Mouse (Mus musculus) kidney, embryonic 16.5 days (tissue): ENCODE data around the gene Wnt7b. TPM values are rescaled to one million over a fixed set of nuclear protein-coding genes. Genes with fewer than 3 reads are reported as not detected.

Experiments
- ATAC-seq: fragments of 200-750 bp; cut with Nextera tagmentation; 2 replicates; pipeline ENCODE4 v1.8.0; 2017; ENCODE audit warnings: moderate TSS enrichment; ENCODE audit not compliant: low FRiP score, low TSS enrichment
- H3K27ac ChIP-seq: fragments of 300-500 bp; sonication (generic); 2 replicates; pipeline ENCODE4 v1.5.1; 2014; ENCODE audit warnings: low read length
- H3K27me3 ChIP-seq: fragments of 300-500 bp; sonication (generic); 2 replicates; pipeline ENCODE4 v1.6.1; 2014; ENCODE audit warnings: low read length, control low read depth, mixed read lengths; ENCODE audit not compliant: insufficient read depth
- H3K36me3 ChIP-seq: fragments of 300-500 bp; sonication (generic); 2 replicates; pipeline ENCODE4 v1.6.1; 2014; ENCODE audit warnings: low read length, control low read depth, mixed read lengths; ENCODE audit not compliant: insufficient read depth
- H3K4me1 ChIP-seq: fragments of 300-500 bp; sonication (generic); 2 replicates; pipeline ENCODE4 v1.6.1; 2014; ENCODE audit warnings: low read length, control low read depth, mixed read lengths; ENCODE audit not compliant: insufficient read depth
- H3K4me2 ChIP-seq: fragments of 300-500 bp; sonication (generic); replicated peaks from 2 replicates; pipeline ENCODE4 v1.6.1; 2014; ENCODE audit warnings: low read depth, low read length
- H3K4me3 ChIP-seq: fragments of 300-500 bp; sonication (generic); 2 replicates; pipeline ENCODE4 v1.5.1; 2014; ENCODE audit warnings: mild to moderate bottlenecking, low read length
- H3K9ac ChIP-seq: fragments of 300-500 bp; sonication (generic); replicated peaks from 2 replicates; pipeline ENCODE4 v1.6.1; 2014; ENCODE audit warnings: low read length
- H3K9me3 ChIP-seq: fragments of 300-500 bp; sonication (generic); 2 replicates; pipeline ENCODE4 v1.6.1; 2016; ENCODE audit warnings: low read length, control low read depth
- WGBS: fragments of 180-500 bp; shearing (Covaris S2); extraction: QIAGEN DNeasy Blood & Tissue Kit; methylation state at CpG from one replicate; pipeline ENCODE4 v1.1.7; 2014; 5-methylcytosine and 5-hydroxymethylcytosine counted together
- polyA plus RNA-seq: library from polyadenylated mRNA; unstranded; fragments of >200 nt; fragmentation: Nextera tagmentation; extraction: Ambion mirVana; gene quantifications from 2 replicates; pipeline ENCODE4 v1.2.1, GENCODE M21; 2015

Wnt7b gene
- polyA plus RNA-seq, 1 experiment from 2014 or later: 22.5 TPM

GRCm38 (mm10) chr15:85602733-85603132 is 20.5 kb upstream of the Wnt7b start:
- no peak for ATAC-seq
- H3K9ac ChIP-seq: no peak overlapping the region
- H3K27ac ChIP-seq: no peak overlapping the region
- WGBS: 64% methylated on average over 6 of the region's 6 CpGs
- no peak overlapping the region for H3K4me2 ChIP-seq
- H3K9me3 ChIP-seq: no peaks in the 10 kb centered on the region
- H3K36me3 ChIP-seq: no peaks in the 10 kb centered on the region
- H3K4me3 ChIP-seq: no peak overlapping the region
- peaks cover 20% of the 10 kb centered on the region; the same call in 1 of the 2 replicates for H3K4me1 ChIP-seq
- H3K27me3 ChIP-seq: no peaks in the 10 kb centered on the region

- H3K9me3 ChIP-seq: no peaks in the 10 kb centered on the region
- 88% methylated on average over 5 of the region's 5 CpGs for WGBS
- no peaks in the 10 kb centered on the region for H3K27me3 ChIP-seq
- H3K4me1 ChIP-seq: peaks cover 20% of the 10 kb centered on the region; the same call in 1 of the 2 replicates
- no peaks in the 10 kb centered on the region for H3K36me3 ChIP-seq
- H3K27ac ChIP-seq: no peak overlapping the region
- no peak overlapping the region for H3K4me2 ChIP-seq
- no peak for ATAC-seq
- H3K9ac ChIP-seq: no peak overlapping the region
- H3K4me3 ChIP-seq: no peak overlapping the region
These were observed 19.7 kb upstream of the Wnt7b start for GRCm38 (mm10) chr15:85602021-85602420.

DNA sequence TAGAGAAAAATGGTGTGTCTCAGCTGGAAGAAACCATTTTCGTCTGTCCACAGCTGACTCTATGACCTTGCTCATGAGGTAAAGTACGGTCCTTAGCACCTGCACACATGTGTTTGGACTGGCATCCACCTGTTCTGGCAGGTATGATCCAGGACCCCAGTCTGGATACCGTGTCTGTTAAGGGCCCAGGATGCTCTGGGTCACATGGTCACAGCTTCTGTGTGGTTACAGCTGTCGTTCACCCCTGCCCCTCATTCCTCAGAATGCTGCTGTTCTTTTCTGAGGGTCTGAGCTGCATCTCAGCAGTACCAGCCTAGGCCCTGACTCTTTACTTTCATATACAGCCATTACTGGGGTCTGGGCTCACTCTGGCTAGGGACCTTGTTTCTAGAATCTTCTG is 18.9 kb upstream of the Wnt7b start:
- Histone ChIP-seq H3K36me3 (no peaks in the 10 kb centered on the region), H3K9me3 (no peaks in the 10 kb centered on the region), H3K27ac (no peak overlapping the region), H3K4me1 (peaks cover 19% of the 10 kb centered on the region; the same call in 1 of the 2 replicates), H3K9ac (no peak overlapping the region), H3K27me3 (no peaks in the 10 kb centered on the region), H3K4me3 (no peak overlapping the region), H3K4me2 (no peak overlapping the region)
- ATAC-seq: no peak
- WGBS: 81% methylated on average over 4 of the region's 4 CpGs

DNA sequence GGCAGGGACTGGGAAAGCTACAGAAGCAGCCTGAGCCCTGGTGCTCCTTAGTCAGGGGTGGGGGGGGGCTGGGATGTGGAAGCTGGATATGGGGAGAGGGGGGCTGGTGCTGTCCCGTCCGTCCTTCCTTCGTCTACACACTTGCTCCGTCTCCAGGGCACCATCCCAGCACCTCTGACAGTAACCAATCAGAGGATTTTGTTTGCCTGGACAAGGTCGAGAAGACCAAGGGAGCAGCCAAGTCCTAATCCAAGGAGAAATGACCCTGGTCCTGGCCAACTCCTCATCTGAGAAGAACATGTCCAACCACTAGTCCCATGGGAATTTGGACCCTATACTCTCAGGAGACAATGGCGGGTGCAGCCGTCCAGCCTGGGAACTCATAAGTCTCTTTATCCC is 18.4 kb upstream of the Wnt7b start:
- no peak overlapping the region for H3K9ac ChIP-seq
- peaks cover 15% of the 10 kb centered on the region; the same call in 1 of the 2 replicates for H3K4me1 ChIP-seq
- peak overlapping the region; percentile 34 for H3K4me2 ChIP-seq
- 60% methylated on average over 7 of the region's 7 CpGs for WGBS
- H3K27ac ChIP-seq: no peak overlapping the region
- ATAC-seq: no peak; the same call in 1 of the 2 replicates
- no peaks in the 10 kb centered on the region for H3K36me3 ChIP-seq
- H3K9me3 ChIP-seq: no peaks in the 10 kb centered on the region
- no peak overlapping the region for H3K4me3 ChIP-seq
- H3K27me3 ChIP-seq: no peaks in the 10 kb centered on the region

GRCm38 (mm10) chr15:85599887-85600695 is 17.8 kb upstream of the Wnt7b start:
- 0 out of 2 replicates have a peak overlapping the region, but pooled peaks have one; percentile 45 for H3K27ac ChIP-seq
- H3K4me1 ChIP-seq: peaks cover 15% of the 10 kb centered on the region; the same call in 1 of the 2 replicates
- H3K4me2 ChIP-seq: peak overlapping the region; percentile 34
- no peaks in the 10 kb centered on the region for H3K9me3 ChIP-seq
- 17% methylated on average over 18 of the region's 18 CpGs for WGBS
- H3K27me3 ChIP-seq: no peaks in the 10 kb centered on the region
- no peaks in the 10 kb centered on the region for H3K36me3 ChIP-seq
- no peak overlapping the region for H3K4me3 ChIP-seq
- 0 out of 2 replicates have a peak overlapping the region, but pooled peaks have one; percentile 29 for H3K9ac ChIP-seq
- peak; percentile 84 for ATAC-seq

DNA sequence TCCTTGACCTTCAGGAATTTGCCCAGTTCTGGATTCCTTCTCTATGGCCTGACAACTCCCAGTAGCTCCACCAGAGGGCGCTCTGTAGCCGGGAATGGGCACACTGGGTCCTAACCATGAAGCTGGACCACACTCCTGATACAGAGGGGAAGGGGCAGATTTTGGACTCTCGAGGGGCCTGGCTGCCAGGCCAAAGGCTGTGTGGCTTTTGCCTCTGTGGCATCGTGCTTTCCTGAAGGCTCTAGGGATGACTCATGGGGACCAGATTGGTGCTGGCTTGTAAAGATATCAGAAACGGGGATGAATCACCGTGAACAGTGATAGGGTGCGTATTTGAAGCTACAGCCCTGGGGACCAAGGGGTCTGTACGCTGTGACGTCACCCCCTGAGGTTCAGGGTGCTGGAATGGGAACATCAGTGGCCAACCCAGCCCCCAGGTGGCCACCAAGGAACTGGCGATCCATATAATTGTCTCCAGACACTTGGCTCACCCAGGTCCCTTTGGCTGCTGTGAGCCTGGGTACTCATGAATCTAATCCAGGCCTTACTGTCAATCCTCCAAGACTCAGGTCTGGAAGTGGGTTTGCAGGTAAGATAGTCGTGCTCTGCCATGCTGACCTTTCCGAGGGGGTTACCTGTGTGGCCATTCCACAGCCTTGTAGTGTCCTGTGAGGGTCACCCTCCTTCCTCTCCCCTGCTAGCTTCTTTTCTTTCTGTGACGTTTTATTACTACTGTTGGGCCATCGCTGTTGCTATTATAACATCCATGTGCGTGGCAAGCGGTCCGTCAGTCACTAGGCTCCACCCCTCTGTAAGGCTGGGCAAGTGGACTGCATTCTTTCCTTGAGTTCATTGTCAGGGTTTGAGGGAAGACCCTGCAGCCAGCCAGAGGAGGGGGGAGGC is 17.0 kb upstream of the Wnt7b start:
- no peaks in the 10 kb centered on the region for H3K9me3 ChIP-seq
- no peak overlapping the region for H3K27ac ChIP-seq
- H3K9ac ChIP-seq: no peak overlapping the region
- ATAC-seq: peak; percentile 25; the same call in 1 of the 2 replicates
- peaks cover 15% of the 10 kb centered on the region; the same call in 1 of the 2 replicates for H3K4me1 ChIP-seq
- H3K27me3 ChIP-seq: no peaks in the 10 kb centered on the region
- 48% methylated on average over 17 of the region's 17 CpGs for WGBS
- H3K36me3 ChIP-seq: no peaks in the 10 kb centered on the region
- H3K4me2 ChIP-seq: no peak overlapping the region
- H3K4me3 ChIP-seq: no peak overlapping the region

GRCm38 (mm10) chr15:85598443-85598842 is 16.2 kb upstream of the Wnt7b start:
- Histone ChIP-seq H3K4me3 (no peak overlapping the region), H3K4me1 (peaks cover 15% of the 10 kb centered on the region; the same call in 1 of the 2 replicates), H3K9me3 (no peaks in the 10 kb centered on the region), H3K27me3 (no peaks in the 10 kb centered on the region), H3K9ac (no peak overlapping the region), H3K27ac (no peak overlapping the region), H3K4me2 (no peak overlapping the region), H3K36me3 (no peaks in the 10 kb centered on the region)
- ATAC-seq: no peak
- 71% methylated on average over 5 of the region's 5 CpGs for WGBS

- Histone ChIP-seq H3K4me1 (peaks cover 15% of the 10 kb centered on the region; the same call in 1 of the 2 replicates), H3K4me2 (no peak overlapping the region), H3K27me3 (no peaks in the 10 kb centered on the region), H3K36me3 (no peaks in the 10 kb centered on the region), H3K27ac (no peak overlapping the region), H3K9me3 (no peaks in the 10 kb centered on the region), H3K4me3 (no peak overlapping the region), H3K9ac (no peak overlapping the region)
- WGBS: 70% methylated on average over 3 of the region's 3 CpGs
- no peak for ATAC-seq
These were observed 15.1 kb upstream of the Wnt7b start for GRCm38 (mm10) chr15:85597403-85597802.

- Histone ChIP-seq H3K4me1 (no peaks in the 10 kb centered on the region), H3K9ac (no peak overlapping the region), H3K9me3 (no peaks in the 10 kb centered on the region), H3K36me3 (no peaks in the 10 kb centered on the region), H3K4me3 (no peak overlapping the region), H3K27me3 (no peaks in the 10 kb centered on the region), H3K27ac (no peak overlapping the region), H3K4me2 (no peak overlapping the region)
- 73% methylated on average over 4 of the region's 4 CpGs for WGBS
- no peak for ATAC-seq
These were observed 10.4 kb upstream of the Wnt7b start for GRCm38 (mm10) chr15:85592674-85593073.
